Mouse (Mus musculus) hindbrain, embryonic 14.5 days (tissue): ENCODE data around the gene Rims1. TPM values are rescaled to one million over a fixed set of nuclear protein-coding genes. Genes with fewer than 3 reads are reported as not detected.

Experiments
- ATAC-seq: fragments of 200-750 bp; cut with Nextera tagmentation; 2 replicates; pipeline ENCODE4 v1.8.0; 2017; ENCODE audit warnings: moderate number of reproducible peaks, mild to moderate bottlenecking, moderate TSS enrichment, moderate library complexity; ENCODE audit not compliant: low FRiP score
- DNase-seq: peaks from one replicate; pipeline ENCODE4 v3.0.0-alpha.2; 2015; ENCODE audit warnings: low spot score
- H3K27ac ChIP-seq: fragments of 300-500 bp; sonication (generic); 2 replicates; pipeline ENCODE4 v1.5.1; 2014; ENCODE audit warnings: mild to moderate bottlenecking, moderate library complexity
- H3K27me3 ChIP-seq: fragments of 300-500 bp; sonication (generic); 2 replicates; pipeline ENCODE4 v1.6.1; 2014; ENCODE audit warnings: mild to moderate bottlenecking, low read length, mixed read lengths; ENCODE audit not compliant: control insufficient read depth, insufficient read depth
- H3K36me3 ChIP-seq: fragments of 300-500 bp; sonication (generic); replicated peaks from 2 replicates; pipeline ENCODE4 v1.6.1; 2014; ENCODE audit not compliant: control insufficient read depth, insufficient read depth
- H3K4me1 ChIP-seq: fragments of 300-500 bp; sonication (generic); replicated peaks from 2 replicates; pipeline ENCODE4 v1.6.1; 2014; ENCODE audit warnings: antibody characterized with exemption, low read length, mixed read lengths; ENCODE audit not compliant: control insufficient read depth, insufficient read depth
- H3K4me2 ChIP-seq: fragments of 300-500 bp; sonication (generic); replicated peaks from 2 replicates; pipeline ENCODE4 v1.6.1; 2014; ENCODE audit warnings: mild to moderate bottlenecking, moderate library complexity
- H3K4me3 ChIP-seq: fragments of 300-500 bp; sonication (generic); replicated peaks from 2 replicates; pipeline ENCODE4 v1.5.1; 2014; ENCODE audit warnings: mild to moderate bottlenecking, low read length
- H3K9ac ChIP-seq: fragments of 300-500 bp; sonication (generic); 2 replicates; pipeline ENCODE4 v1.6.1; 2014
- H3K9me3 ChIP-seq: fragments of 300-500 bp; sonication (generic); 2 replicates; pipeline ENCODE4 v1.6.1; 2016; ENCODE audit warnings: low read length; ENCODE audit not compliant: control insufficient read depth
- WGBS: fragments of 180-500 bp; shearing (Covaris S2); extraction: QIAGEN DNeasy Blood & Tissue Kit; methylation state at CpG from one replicate; pipeline ENCODE4 v1.1.7; 2014; 5-methylcytosine and 5-hydroxymethylcytosine counted together
- polyA plus RNA-seq: library from polyadenylated mRNA; unstranded; fragments of >200 nt; fragmentation: Nextera tagmentation; extraction: Ambion mirVana; gene quantifications from 2 replicates; pipeline ENCODE4 v1.2.1, GENCODE M21; 2014

The Rims1 gene
- polyA plus RNA-seq, 1 experiment from 2014 or later = 24.5 TPM

DNA sequence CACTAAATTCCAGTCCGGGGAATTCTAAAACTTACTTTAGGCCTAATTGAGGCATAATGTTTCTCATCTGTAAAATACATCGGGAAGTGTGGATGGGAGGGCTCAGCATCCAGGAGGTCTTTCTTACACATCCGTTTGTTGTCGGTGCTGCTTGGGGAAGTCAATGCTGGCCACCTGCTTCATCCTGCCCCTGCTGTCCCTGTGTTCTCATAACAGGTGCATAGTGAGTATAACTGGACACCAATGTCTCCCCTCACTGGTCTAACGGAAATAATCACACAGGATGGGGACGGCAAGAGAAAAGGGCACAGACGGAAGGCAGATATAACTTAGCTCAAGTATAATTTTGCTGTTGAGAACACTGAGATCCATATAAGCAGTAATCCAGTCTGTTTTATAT, 155.2 kb downstream of the Rims1 start:
- no peak for DNase-seq
- no peak overlapping the region for H3K4me3 ChIP-seq
- WGBS = 78% methylated on average over 7 of the region's 7 CpGs
- no peak overlapping the region for H3K27ac ChIP-seq
- no peaks in the 10 kb centered on the region for H3K36me3 ChIP-seq
- no peak overlapping the region for H3K9ac ChIP-seq
- H3K4me2 ChIP-seq = no peak overlapping the region
- no peaks in the 10 kb centered on the region for H3K27me3 ChIP-seq
- no peaks in the 10 kb centered on the region for H3K9me3 ChIP-seq
- no peak for ATAC-seq
- no peaks in the 10 kb centered on the region for H3K4me1 ChIP-seq

DNA sequence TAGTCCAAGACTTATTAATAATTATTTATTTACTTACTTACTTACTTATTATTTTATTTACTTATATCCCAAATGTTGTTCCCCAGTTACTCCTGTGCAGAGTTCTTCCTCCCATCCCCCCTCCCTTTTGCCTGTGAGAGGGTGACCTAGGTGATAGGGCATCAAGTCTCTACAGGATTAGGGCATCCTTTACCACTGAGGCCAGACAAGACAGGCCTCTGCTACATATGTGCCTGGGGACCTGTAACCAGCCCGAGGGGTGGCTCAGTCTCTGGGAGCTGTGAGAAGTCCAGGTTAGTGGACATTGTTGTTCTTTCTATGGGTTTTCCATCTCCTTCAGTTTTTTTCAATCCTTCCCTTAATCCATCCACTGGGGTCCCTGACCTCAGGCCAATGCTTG, 156.4 kb downstream of the Rims1 start:
- Histone ChIP-seq H3K9me3 (no peaks in the 10 kb centered on the region), H3K4me3 (no peak overlapping the region), H3K4me2 (no peak overlapping the region), H3K4me1 (no peaks in the 10 kb centered on the region), H3K27me3 (no peaks in the 10 kb centered on the region), H3K27ac (no peak overlapping the region), H3K9ac (no peak overlapping the region), H3K36me3 (no peaks in the 10 kb centered on the region)
- ATAC-seq (no peak), DNase-seq (no peak)
- 90% methylated on average over 1 of the region's 1 CpGs for WGBS

DNA sequence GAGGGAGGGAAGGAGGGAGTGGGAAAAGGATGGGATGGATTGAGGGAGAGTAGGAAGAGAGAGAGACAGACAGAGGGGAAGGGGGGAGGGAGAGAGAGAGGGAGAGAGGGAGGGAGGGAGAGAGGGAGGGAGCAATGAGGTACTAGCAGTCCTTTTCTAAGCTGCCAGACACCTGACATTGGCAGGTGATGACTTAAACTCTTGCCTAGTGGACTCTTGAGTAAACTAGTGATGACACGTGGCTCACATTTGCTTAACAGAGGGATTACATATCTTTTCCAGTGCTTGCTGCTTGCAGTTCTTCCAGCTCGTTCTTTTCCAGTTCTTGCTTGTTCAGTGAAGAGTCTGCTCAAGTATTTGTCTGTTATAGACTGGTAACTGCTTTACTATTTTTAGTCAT, 160.5 kb downstream of the Rims1 start:
- DNase-seq (no peak), ATAC-seq (no peak)
- Histone ChIP-seq H3K9ac (no peak overlapping the region), H3K4me3 (no peak overlapping the region), H3K9me3 (no peaks in the 10 kb centered on the region), H3K4me1 (no peaks in the 10 kb centered on the region), H3K27me3 (no peaks in the 10 kb centered on the region), H3K36me3 (no peaks in the 10 kb centered on the region), H3K27ac (no peak overlapping the region), H3K4me2 (no peak overlapping the region)
- 56% methylated on average over 2 of the region's 2 CpGs for WGBS

DNA sequence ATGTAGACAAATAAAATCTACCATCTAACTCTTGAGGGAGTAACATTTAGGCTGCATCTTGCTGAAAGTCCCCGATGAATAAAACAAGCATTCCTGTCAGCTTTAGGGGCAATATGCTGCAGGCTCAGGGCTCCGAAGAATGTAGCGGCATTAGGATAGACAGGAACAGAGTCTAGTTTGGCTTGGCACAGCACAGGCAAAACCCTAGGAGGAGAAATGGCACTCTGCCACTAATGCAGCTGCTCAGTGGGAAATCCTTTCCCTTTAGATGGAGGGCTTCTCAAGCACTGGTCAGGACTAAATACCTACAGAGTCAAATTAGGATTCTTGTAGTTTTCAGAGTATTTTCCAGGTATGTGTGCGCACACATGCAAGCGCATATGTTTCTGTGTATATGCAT, 165.2 kb downstream of the Rims1 start:
- Histone ChIP-seq H3K4me1 (no peaks in the 10 kb centered on the region), H3K9ac (no peak overlapping the region), H3K27ac (no peak overlapping the region), H3K27me3 (no peaks in the 10 kb centered on the region), H3K4me3 (no peak overlapping the region), H3K9me3 (no peaks in the 10 kb centered on the region), H3K36me3 (no peaks in the 10 kb centered on the region), H3K4me2 (no peak overlapping the region)
- peak; percentile 59 for DNase-seq
- ATAC-seq = peak; percentile 24; the same call in 1 of the 2 replicates
- WGBS = 79% methylated on average over 5 of the region's 5 CpGs

GRCm38 (mm10) chr1:22639702-22640101, 166.1 kb downstream of the Rims1 start:
- H3K9ac ChIP-seq = no peak overlapping the region
- DNase-seq (no peak), ATAC-seq (no peak)
- H3K4me3 ChIP-seq = no peak overlapping the region
- H3K4me1 ChIP-seq = no peaks in the 10 kb centered on the region
- no peaks in the 10 kb centered on the region for H3K9me3 ChIP-seq
- H3K27me3 ChIP-seq = no peaks in the 10 kb centered on the region
- no peaks in the 10 kb centered on the region for H3K36me3 ChIP-seq
- WGBS = 78% methylated on average over 3 of the region's 3 CpGs
- no peak overlapping the region for H3K27ac ChIP-seq
- H3K4me2 ChIP-seq = no peak overlapping the region

DNA sequence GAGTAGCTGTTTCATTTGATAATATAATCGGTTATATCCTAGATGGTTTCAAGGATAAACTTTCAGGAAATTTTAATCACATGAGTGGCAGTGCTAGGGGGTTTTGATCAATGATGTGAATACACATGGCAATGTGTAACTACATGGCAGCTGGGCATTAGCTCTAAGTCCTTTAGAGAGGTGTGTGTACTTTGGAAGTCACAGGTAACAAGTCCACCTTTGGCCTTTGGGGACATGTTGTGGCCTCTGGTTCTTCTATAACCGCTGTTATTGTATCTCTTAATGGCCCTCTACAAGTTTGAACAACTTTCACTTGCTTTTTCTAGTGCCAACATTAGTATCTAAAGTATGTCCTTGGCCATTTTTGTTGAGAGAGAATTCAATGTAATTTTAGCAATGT, 171.9 kb downstream of the Rims1 start:
- no peaks in the 10 kb centered on the region for H3K4me1 ChIP-seq
- ATAC-seq (no peak), DNase-seq (no peak)
- no peak overlapping the region for H3K4me2 ChIP-seq
- no peak overlapping the region for H3K4me3 ChIP-seq
- no peak overlapping the region for H3K27ac ChIP-seq
- H3K9me3 ChIP-seq = no peaks in the 10 kb centered on the region
- H3K36me3 ChIP-seq = no peaks in the 10 kb centered on the region
- 94% methylated on average over 2 of the region's 2 CpGs for WGBS
- no peaks in the 10 kb centered on the region for H3K27me3 ChIP-seq
- no peak overlapping the region for H3K9ac ChIP-seq

GRCm38 (mm10) chr1:22632551-22632950, 173.2 kb downstream of the Rims1 start:
- Histone ChIP-seq H3K36me3 (no peaks in the 10 kb centered on the region), H3K4me1 (peaks cover under 1% of the 10 kb centered on the region; the same call in 1 of the 2 replicates), H3K9ac (no peak overlapping the region), H3K4me2 (no peak overlapping the region), H3K27me3 (no peaks in the 10 kb centered on the region), H3K9me3 (no peaks in the 10 kb centered on the region), H3K27ac (no peak overlapping the region), H3K4me3 (no peak overlapping the region)
- no peak for ATAC-seq
- WGBS = 84% methylated on average over 7 of the region's 7 CpGs
- DNase-seq = no peak

GRCm38 (mm10) chr1:22631991-22632390, 173.8 kb downstream of the Rims1 start:
- ATAC-seq (no peak), DNase-seq (no peak)
- peaks cover 5% of the 10 kb centered on the region; the same call in 1 of the 2 replicates for H3K4me1 ChIP-seq
- H3K4me3 ChIP-seq = no peak overlapping the region
- no peak overlapping the region for H3K9ac ChIP-seq
- no peaks in the 10 kb centered on the region for H3K36me3 ChIP-seq
- no peak overlapping the region for H3K27ac ChIP-seq
- H3K4me2 ChIP-seq = no peak overlapping the region
- no peaks in the 10 kb centered on the region for H3K9me3 ChIP-seq
- H3K27me3 ChIP-seq = no peaks in the 10 kb centered on the region
- WGBS = 82% methylated on average over 6 of the region's 6 CpGs

GRCm38 (mm10) chr1:22629011-22629410, 176.8 kb downstream of the Rims1 start:
- no peak overlapping the region for H3K4me2 ChIP-seq
- no peak overlapping the region for H3K9ac ChIP-seq
- H3K9me3 ChIP-seq = no peaks in the 10 kb centered on the region
- ATAC-seq = no peak
- H3K27ac ChIP-seq = no peak overlapping the region
- no peaks in the 10 kb centered on the region for H3K27me3 ChIP-seq
- peaks cover 5% of the 10 kb centered on the region; the same call in 1 of the 2 replicates for H3K4me1 ChIP-seq
- no peak for DNase-seq
- WGBS = 73% methylated on average over 8 of the region's 8 CpGs
- H3K36me3 ChIP-seq = no peaks in the 10 kb centered on the region
- H3K4me3 ChIP-seq = no peak overlapping the region

DNA sequence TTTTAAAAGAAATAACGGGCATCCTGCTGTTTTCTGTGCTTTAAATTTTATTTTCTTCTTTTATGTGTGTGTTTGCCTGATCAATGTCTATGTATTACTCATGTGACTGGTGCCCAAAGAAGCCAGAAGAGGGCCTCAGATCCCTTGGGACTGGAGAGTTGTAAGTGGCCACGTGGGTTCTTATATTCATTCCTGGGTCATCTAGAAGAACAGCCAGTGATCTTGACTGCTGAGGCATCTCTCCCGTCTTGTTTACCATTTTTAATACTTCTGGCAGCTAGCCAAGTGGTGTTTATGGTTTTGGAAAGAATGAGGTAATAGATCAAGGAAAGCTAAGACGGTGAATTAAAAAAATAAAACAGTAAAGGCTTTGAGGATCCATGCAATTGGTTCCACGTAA, 178.8 kb downstream of the Rims1 start:
- H3K27me3 ChIP-seq = no peaks in the 10 kb centered on the region
- H3K9ac ChIP-seq = no peak overlapping the region
- H3K4me1 ChIP-seq = peaks cover 5% of the 10 kb centered on the region; the same call in 1 of the 2 replicates
- ATAC-seq (no peak), DNase-seq (no peak)
- no peak overlapping the region for H3K4me3 ChIP-seq
- H3K36me3 ChIP-seq = no peaks in the 10 kb centered on the region
- no peak overlapping the region for H3K4me2 ChIP-seq
- H3K27ac ChIP-seq = no peak overlapping the region
- no peaks in the 10 kb centered on the region for H3K9me3 ChIP-seq
- WGBS = 48% methylated on average over 5 of the region's 5 CpGs
